Mouse (Mus musculus): ENCODE data around the gene Egr4.

DNA sequence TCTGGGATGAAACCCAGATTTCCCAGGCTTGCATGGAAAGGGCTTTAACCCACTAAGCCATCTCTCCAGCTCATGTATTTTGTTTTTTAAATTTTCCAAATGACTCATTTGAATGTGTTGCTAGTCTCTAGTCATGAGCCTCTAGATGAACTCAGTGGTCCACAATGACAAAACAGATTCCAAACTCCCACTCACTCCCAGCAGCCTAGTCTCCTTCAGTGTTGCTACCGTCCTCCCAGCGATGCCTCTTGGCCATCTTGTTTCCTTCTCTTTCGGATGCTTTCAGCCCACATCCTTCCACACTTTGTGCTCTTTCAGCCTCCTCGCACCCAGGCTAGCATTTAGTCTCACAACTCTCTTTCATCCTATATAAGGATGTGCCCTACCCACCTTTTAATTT lies 23.1 kb downstream of the Egr4 start:
- no peak for TF ChIP-seq CTCF (IDR thresholded peaks at IDR 0.05; ENCODE audit: insufficient read depth, low read depth, low read length)
- no peak for TF ChIP-seq POLR2A (IDR thresholded peaks at IDR 0.05; ENCODE audit: insufficient read depth, low read depth, low read length)

All from olfactory bulb, adult 2 months (tissue).